Mouse (Mus musculus) kidney, adult 8-10 months (tissue): ENCODE measurements around the gene Hoxc11.

ENCODE experiments used
- DNase-seq, 2 experiments: peaks; one replicate each; pipeline ENCODE4 v3.0.0; 2022

Hoxc11 gene

DNA sequence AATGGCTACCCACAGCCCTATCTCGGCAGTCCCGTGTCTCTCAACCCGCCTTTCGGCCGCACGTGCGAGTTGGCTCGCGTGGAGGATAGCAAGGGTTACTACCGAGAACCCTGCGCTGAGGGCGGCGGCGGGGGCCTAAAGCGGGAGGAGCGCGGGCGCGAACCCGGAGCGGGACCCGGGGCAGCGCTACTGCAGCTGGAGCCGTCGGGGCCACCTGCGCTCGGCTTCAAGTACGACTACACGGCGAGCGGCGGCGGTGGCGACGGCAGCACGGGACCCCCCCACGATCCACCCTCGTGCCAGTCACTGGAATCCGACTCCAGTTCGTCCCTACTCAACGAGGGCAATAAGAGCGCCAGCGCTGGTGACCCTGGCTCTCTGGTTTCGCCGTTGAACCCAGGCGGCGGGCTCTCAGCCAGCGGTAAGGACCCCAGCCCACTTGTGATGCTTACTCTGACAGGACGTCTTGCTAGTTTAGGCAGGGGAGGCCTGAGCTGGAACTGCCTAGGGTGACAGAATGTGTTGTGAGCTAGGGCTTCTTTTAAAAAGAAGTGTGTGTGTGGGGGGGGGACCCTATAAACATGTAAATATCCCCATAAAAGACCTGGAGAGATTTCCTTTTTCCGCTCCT is 17.1 kb upstream of the Hoxc11 start:
- no peak for DNase-seq

DNA sequence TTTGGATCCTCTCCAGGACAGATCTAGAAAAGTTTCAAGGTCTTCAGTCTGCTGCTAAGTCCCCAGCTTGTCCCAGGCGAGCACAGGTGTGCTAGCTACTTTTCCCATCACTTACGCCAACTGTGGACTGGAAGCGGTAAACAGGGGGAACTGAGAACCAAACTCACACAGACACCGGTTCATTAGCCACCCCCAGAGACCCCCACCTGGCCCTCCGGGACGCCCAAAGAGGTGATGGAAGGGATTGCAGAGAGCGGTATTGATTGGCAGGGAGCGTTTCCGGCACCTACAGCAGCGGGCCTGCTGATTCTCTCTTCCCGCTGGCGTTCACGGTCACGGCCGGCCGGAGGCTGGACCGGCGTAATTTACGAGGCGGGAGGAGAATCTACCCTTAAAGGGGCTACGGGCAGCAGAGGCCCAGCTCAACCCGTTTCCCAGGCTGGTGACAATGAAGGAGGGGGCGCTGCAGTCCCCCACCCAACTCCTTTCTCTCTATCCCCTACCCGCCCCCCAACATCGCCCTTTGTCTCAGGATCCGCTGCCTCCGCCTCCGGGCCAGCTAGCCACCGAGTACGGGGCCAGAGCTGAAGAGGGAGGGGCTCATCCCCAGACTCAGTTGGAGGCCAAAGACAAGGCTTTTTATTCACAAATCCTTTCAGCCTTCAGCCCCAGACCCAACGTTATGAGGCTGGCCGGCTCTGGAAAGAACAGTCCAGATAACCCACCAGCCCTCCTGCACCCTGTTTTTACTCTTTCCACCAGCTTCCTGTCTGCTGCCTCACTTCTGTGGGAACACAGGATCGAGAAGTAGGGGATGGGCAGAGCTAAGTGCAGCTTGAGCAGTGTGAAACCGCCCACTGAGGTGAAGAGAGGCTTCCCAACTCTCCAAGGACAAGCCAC is 14.7 kb upstream of the Hoxc11 start:
- DNase-seq = no peak

DNA sequence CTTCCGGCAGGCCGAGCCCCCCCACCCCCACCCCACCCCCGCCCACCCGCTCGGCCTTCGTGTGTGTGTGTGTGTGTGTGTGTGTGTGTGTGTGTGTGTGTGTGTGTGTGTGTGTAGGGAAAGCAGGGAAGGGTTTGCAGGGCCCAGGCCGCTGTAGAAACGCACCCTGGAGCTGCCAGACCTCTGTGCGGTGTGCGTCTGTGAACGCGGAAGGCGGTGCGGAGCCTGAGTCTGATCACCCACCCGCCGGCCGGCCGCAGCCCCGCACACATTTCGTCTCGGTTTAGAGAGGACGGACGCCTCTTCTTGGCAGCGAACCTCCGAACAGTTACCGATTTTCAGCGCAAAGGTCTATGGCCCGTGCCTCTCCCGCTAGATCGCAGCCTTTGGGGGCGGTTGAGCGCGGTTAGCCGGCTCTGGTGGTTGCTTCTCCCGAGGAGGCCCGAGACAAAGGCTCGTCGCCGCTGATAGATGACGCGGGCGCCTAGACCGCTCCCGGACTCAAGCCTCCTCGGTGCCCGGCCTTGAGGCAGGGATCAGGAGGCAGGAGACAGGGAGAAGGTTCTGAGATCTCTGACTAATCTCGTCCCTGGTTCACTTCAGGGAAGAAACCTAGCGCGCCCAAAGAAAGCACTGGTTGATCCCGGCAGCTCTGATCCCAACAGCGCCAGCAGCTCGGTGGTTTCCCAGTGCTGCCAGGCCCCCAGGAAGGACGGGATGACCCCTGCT is 11.3 kb upstream of the Hoxc11 start:
- no peak for DNase-seq

DNA sequence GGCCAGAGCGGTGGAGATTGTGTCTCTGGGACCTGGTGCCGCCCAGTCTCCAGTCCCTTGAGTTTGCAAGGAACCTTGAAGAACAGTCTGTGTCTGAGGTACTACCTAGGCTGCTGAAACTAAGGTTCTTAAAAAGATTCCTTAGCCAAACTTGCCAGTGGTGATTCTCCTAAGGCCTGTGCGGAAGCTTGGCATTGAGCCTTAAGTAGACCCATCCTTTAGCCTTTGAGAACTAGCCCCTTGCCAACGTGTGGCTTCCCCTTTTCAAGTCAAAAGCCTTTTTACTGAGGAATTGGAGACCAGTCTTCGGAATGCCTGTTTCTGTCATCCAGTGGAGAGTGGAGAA is 10.8 kb upstream of the Hoxc11 start:
- no peak for DNase-seq

DNA sequence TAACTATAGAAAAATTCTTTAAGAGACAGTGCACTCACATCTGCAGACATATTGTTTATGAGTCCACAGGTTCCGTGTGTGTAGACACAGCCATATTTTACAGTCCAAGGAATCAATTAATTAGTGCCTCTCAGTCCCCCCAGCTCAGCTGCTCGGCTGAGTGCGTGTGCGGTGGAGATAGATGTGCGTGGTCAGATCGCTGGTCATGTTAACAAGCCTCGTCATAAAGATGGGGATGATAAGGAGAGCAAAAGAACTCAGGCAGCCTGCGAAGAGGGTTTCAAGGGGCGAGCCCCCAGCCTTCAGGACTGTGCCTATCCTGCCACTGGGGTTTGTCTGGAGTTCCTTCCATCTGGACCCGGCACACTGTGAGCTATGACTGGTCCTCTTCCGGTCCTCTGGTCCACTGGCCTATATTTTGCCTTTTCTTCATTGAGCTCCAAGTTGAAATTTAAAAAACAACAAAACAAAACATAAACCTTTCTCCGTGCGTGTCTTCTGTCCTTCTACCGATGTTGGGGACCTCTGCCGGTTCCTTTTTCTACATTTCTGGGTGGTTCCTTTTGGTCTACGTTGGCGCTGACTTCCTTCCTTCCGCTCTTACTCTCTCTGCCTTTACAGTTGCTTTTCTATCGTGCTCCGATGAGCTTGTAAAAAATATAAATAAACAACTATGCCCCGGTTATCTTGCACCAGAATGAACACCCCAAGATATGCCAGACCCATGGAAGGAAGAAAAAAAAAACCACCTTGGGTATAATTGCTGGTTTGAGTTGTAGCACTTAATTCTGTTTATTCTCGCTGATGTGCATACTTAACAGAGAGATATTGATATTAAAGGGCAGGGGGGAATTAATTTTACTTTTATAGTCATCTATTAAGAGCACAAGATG is 8.8 kb upstream of the Hoxc11 start:
- DNase-seq = no peak

DNA sequence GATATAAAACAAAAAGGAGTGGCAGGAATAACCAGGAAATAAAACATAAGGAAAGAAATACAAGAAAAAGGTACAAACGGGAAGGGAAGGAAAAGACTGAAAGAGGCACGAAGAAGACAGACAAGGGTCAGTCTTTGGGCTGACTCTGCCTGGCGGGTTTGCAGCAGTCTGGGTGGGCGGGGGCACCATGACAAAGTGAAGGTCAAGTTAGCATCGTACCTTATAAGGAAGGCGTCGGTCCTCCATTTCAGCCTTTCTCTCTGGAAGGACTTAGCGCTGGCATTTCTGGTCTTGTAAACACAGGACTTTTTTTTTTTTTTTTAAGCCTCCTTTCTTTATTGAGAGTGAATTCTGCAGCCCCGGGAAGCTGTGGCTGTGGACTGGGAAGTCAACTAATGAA is 7.0 kb upstream of the Hoxc11 start:
- DNase-seq = no peak

DNA sequence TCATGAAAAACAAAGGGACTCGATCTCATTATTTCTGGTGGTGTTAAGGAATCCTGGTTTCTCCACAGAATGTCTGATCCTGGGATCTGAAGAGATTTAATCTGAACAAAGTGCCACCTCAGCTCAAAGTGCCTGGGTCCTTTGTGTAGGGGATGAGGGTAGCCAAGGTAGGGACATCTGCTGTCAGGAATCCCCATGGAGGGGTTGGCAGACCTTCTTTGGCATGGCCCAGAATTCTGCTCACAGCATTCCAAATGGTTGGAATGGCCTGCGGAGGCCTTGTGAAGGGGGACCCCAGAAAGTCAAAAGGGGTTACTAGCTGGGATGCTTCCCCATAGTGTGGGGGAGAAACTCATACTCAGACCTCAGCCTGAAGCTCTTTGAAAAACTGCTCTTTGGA is 5.4 kb upstream of the Hoxc11 start:
- no peak for DNase-seq

DNA sequence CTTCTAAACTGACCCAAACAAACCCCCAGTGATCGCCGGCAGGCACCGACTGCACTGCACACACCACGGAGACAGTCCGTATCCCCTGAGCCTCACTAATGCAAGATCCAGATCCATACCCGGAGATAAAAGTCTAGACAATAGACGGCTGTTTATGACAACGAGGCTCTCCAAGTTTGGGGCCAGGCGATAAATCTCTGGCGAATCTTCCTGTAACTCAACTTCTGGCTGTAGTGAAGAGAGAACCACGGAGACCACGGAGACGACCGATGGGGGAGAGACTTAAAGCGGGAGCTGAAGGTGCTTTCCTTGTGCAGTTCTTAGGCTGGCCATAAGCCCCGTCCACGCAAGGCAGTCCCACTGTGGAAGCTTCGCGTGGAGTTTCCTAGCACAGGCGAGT is 4.5 kb upstream of the Hoxc11 start:
- no peak for DNase-seq

DNA sequence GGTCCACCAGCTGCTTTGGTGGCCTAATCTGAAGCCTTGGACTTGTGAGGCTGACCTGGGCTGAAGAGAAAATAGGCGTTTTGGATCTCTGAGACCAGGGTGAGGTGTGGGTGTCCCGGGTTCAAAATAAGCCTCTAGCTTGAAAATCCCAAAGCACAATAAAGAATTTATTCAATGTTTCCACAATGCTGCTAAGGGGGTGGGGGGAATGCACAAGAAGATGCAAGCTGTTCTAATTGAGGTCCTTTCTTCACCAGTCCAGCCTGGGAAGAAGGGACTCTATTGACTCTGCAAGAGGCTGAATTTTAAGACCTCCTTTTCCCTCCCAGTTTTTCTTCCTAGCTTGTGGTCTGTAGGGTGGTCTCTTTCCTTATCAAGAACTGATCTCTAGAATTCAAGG is 3.4 kb upstream of the Hoxc11 start:
- DNase-seq = no peak

DNA sequence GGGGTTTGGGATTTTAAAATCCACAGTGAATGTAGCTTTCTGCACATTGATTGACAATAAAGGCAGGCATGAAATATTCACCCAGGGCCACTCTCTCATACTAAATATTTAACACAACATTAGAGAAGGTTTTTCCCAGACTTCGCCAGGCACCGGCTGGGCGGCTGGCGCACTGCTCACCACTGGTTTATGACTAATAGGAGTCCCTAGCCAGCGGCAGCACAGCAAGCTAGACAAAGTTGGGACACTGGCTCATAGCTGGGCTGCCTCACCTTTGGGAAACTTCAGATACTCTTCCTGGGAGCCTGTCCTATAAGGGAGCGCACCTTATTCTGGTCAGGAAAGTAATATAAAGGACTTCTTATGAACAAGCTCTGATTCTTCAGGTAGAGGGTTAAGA is 666 bp upstream of the Hoxc11 start:
- DNase-seq = no peak

DNA sequence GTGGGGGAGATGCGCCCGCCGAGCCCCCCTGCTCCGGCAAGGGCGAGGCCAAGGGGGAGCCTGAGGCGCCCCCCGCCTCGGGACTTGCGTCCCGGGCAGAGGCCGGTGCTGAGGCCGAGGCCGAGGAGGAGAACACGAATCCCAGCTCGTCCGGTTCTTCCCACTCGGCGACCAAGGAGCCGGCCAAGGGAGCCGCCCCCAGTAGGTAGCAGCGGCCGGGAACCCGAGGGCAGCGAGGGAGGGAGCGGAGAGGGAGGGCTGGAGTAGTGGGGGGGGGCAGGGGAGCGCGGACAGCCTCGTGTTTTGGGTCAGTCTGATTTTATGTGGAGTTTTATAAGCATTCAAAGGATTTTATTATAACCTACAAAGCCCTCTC is 768 bp downstream of the Hoxc11 start:
- no peak for DNase-seq

DNA sequence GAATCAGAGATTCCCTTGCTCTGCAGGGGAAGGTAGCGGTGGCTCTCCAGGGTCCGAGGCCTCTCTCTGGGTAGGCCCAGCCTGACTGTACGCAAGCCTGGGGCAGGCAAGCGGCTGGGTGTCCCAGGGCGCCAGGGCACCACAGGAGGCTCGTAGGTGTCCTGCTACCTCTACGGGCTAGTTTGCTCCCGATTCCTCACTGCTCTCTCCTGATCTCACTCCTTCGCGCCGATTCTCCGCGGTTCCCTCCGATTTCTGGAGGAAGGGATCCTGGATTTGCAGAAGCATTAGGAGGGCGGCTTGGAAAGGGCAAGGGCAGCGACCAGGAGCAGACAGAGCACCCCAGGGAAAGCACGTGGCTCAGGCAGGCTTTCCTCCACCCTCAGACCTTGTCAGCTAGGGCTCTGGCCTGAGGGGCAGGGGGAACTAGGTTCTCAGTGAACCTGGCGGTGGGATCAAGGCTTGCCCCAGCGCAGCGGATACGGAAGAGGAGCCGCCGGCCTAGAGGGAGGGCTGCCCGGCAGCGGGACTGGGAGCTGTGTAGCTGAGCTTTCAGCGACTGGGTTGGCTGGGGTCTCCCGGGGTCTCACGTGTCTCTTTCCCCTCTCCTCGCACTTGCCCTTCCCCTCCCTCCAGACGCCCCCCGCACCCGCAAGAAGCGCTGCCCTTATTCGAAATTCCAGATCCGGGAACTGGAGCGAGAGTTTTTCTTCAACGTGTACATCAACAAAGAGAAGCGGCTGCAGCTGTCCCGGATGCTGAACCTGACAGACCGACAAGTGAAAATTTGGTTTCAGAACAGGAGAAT is 1.8 kb downstream of the Hoxc11 start:
- DNase-seq = no peak

DNA sequence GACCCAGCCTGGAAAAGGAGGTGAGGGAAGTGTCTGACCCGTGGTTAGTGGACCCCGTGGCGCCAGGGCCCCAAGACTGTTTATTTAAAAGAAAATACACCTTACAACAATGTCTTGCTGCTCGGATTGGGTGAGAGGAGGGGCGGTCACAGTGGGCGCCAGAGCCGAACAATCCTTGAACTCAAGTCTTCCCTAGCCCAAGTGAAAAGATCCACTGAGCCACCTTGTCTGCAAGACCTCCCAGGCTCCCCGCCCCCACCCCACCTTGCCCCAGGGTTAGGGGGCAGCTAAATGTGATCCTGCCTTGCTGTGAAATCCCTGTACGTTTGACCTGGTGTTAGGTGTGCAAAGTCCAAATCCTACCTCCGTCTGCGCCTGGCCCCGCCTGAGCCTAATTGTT is 2.7 kb downstream of the Hoxc11 start:
- no peak for DNase-seq

DNA sequence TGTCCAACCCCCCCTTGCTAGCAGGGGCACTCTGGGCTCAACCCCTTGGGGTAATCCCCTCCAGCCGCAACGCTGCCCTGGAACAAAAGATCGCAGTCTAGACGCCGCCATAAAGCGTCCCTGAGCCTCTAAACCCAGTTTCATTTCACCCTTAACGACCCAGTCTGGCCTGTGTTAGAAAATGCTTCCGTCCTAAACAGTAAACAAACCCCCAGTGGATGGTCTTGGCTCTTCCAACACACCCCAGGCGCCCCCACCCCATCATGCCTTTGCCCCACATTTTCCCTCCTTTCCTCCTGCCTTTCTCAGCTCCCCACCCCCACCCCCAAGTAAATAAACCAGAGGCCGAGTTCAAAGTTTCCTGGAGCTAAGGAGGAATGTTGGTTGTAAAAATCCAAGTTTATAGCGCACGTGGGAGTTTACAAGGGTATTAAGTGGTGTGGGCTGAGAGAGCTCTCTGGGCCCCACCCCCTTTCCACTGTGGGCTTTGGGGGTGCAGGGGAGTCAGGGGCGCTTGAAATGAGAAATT is 5.5 kb downstream of the Hoxc11 start:
- DNase-seq = no peak

DNA sequence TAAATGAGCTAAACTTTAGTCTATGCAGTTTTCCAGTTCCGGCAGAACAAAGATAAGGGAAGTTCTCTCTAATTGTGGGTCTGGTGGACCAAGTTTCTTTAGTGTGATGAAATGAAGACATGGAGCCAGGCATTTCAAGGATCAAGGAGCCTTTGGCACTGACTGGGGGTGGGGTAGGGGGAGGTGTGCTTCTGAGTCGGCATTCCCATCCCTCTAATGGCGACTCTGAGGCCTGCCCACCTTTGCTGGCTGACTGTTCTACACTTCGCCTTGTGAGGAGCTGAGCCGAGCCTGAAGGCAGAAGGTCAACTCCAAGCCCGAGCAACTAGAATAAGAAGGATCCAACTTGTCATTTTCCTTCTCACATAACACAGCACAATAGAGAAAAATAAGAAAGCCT is 7.5 kb downstream of the Hoxc11 start:
- no peak for DNase-seq

DNA sequence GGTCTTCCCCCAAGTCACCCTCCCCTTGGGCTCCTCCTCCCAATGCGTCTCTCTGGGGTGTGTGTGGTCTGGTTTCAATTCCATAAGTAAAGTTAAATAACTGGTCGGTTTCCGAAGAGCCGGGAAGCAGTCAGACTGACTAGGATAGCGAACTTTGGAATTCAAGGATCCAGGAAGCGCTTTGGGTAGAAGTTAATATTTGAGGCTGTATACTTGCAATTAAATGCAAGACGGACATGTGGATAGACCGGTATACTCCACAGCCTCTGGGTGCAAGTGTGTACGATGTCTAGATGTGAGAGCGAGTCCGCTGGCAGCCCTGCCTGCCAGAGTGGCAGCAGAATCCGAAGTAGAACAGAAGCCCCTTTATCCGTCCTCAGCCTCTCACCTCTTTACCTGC is 8.3 kb downstream of the Hoxc11 start:
- DNase-seq = no peak

DNA sequence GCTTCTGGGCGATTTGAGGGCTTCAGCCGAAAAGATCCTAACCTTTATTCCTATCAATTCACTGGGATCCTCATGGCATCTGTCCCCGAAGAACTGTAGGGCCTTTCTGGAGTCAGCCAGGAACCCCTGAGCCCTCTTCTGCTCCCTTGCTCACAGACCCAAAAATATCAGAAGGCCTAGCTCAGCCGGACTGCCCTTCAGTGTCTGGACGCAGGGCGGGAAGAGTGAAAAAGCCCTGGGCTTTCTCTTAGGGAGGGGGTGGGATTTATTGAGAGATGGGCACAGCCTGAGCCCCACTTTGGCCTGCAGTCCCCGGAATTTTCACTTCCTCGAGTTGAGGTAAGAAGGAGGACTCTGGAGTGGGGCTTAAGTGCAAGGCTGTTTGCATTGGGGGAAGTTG is 9.0 kb downstream of the Hoxc11 start:
- no peak for DNase-seq

DNA sequence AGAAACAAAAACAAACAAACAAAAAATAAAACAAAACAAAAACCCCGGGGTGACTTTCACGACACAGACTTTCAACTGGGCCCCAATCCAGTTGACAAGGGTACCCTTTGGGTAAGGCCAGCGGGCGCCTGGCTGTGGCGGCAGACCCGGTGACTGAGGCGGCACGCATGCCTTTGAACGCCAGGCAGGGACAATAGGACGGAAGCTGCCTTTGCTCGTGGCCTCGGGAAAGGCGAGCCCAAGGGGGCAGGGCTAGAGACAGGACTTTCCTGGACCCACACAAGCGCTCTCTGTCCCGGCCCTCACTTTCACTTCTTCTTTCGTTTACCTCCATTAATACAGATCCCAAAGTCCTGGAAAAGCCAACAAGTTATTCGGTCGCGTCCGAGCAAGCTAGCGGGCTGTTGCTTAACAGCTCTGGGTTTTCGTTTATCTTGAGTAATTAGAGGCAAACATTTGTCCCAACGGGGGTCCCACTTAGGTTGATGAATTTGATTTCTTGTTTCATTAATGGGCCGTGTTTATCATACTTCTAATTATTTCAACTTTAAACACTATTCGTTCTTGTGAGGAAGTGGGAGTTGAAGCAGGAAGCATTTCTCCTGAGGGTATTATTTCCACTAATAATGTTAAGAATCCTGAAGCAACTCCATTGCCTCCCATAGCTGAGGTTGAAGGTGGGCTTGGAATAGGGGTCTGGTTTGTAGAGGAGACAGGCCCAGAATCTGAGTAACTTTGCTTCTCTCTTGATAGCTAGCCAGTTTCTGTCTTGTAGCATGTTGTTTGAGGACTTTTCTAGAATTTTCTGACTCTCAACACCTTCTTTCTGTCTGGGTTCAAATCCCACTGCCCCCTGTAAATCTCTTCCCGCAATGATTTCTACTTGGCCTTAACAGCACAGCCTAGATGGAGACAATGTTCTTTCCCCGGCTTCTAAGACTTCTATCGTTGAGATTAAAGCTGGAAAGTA is 9.7 kb downstream of the Hoxc11 start:
- peak in 1 of 2 experiments; percentile 69 for DNase-seq

DNA sequence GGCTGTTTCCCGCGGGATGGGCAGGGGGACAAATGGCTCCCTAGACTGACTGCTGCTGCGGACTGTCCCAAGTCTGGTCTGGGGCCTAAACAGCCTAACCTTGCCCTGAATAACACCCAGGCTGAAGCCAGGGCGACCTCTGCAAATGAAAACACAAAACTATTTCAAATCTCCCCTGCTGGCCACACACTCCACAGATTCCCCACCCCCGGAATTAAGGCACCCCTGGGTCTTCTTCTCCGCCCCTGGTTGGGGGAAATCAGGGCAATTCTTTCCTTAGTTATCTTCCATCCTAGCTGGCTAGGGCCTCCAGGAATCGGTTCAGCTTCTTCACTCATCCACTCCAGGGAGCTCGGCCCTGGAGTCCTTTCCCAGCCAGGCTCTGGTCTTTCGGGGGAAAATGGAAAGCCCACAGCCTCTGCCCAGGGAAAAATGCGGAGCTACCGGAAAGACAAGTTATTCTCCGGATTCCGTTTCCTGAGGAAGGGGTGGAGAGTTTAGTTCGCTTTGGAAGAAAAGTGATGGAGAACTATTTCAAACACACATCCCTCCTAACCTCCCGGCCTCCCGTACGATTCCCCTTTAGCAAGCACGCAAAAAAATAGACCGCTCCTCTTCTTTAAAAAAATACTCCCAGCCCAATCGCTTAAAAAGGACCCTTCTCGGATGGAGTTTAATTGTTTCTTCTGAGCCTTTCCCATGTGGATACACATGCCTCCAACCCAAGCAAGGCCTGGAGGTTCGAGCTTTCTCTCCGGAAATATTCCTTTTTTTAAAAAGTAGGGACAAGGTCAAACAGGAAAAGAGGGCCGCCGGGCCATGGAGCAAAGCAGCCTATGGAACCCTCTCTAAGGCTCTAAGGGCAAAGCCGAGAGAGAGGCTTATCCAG is 11.0 kb downstream of the Hoxc11 start:
- DNase-seq = no peak
